Mouse (Mus musculus) cerebellum, postnatal 10 days (tissue): ENCODE measurements around the gene Plaur.
"Not testable (repeated sequence)": the region's sequence is repeated elsewhere in the genome, so short reads cannot be mapped to it uniquely, and the experiment has no call there.

Source experiments
- DNase-seq, 2 experiments: peaks; one replicate each; pipeline ENCODE4 v3.0.0; 2021; ENCODE audit warnings: mixed read lengths in 2 of 2

The Plaur gene

GRCm38 (mm10) chr7:24516319-24516718 lies 54.0 kb downstream of the Plaur start:
- DNase-seq = peak; percentile 64 to 76

- no peak for DNase-seq
These were observed 54.8 kb downstream of the Plaur start for GRCm38 (mm10) chr7:24517077-24517476.

- peak in 1 of 2 experiments; percentile 52 for DNase-seq
These were observed 55.4 kb downstream of the Plaur start for GRCm38 (mm10) chr7:24517654-24518053.

- no peak for DNase-seq
These were observed 56.8 kb downstream of the Plaur start for GRCm38 (mm10) chr7:24519130-24519529.

- not testable (repeated sequence) for DNase-seq
These were observed 57.8 kb downstream of the Plaur start for GRCm38 (mm10) chr7:24520054-24520453.

GRCm38 (mm10) chr7:24522805-24523204 lies 60.5 kb downstream of the Plaur start:
- DNase-seq = no peak

GRCm38 (mm10) chr7:24523723-24524122 lies 61.4 kb downstream of the Plaur start:
- no peak for DNase-seq

- no peak for DNase-seq
These were observed 62.7 kb downstream of the Plaur start for GRCm38 (mm10) chr7:24524978-24525377.
